Mouse (Mus musculus): ENCODE results near the gene Olfr339. TPM values are rescaled to one million over a fixed set of nuclear protein-coding genes. Genes with fewer than 3 reads are reported as not detected.
"Not testable (repeated sequence)": the region's sequence is repeated elsewhere in the genome, so short reads cannot be mapped to it uniquely, and the experiment has no call there.

The Olfr339 gene
- not detected in 2 replicates for polyA plus RNA-seq (2016; fragmentation: Nextera tagmentation; extraction: Ambion mirVana)

- H3K4me1 ChIP-seq = no peaks in the 10 kb centered on the region
Measured at GRCm38 (mm10) chr2:36418647-36419046, at the start of gene Olfr339. TSS of gene Olfr339 (plus strand) at chr2:36418947.

GRCm38 (mm10) chr2:36373219-36373618, 45.5 kb upstream of the Olfr339 start, which contains the start of gene Olfr338:
TSS of gene Olfr338 (plus strand) at chr2:36373519.
- Histone ChIP-seq H3K27ac (no peak within 1 kb of the TSS), H3K4me1 (no peaks in the 10 kb centered on the region), H3K36me3 (no peaks in the 10 kb centered on the region), H3K9me3 (peaks cover 3% of the 10 kb centered on the region; the same call in 1 of the 2 replicates), H3K4me3 (no peak within 1 kb of the TSS), H3K27me3 (no peaks in the 10 kb centered on the region), H3K9ac (no peak within 1 kb of the TSS), H3K4me2 (replicated peaks) (no peak within 1 kb of the TSS)
- no peak for ATAC-seq (ENCODE audit: insufficient number of reproducible peaks, insufficient read depth, low FRiP score, low TSS enrichment)

More at GRCm38 (mm10) chr2:36418647-36419046, at the start of gene Olfr339:
- H3K36me3 ChIP-seq = no peaks in the 10 kb centered on the region
- H3K27ac ChIP-seq = no peak within 1 kb of the TSS
- no peak within 1 kb of the TSS for H3K4me2 ChIP-seq (replicated peaks)
- no peak within 1 kb of the TSS for H3K4me3 ChIP-seq
- H3K27me3 ChIP-seq = no peaks in the 10 kb centered on the region
- WGBS = 80% methylated on average over 3 of the region's 3 CpGs
- H3K9me3 ChIP-seq = no peaks in the 10 kb centered on the region
- H3K9ac ChIP-seq = no peak within 1 kb of the TSS
- no peak for ATAC-seq (ENCODE audit: insufficient number of reproducible peaks, insufficient read depth, low FRiP score, low TSS enrichment)

GRCm38 (mm10) chr2:36415174-36415573, 3.6 kb upstream of the Olfr339 start:
- H3K4me2 ChIP-seq (replicated peaks); ATAC-seq (ENCODE audit: insufficient number of reproducible peaks, insufficient read depth, low FRiP score, low TSS enrichment); H3K27me3 ChIP-seq; H3K9ac ChIP-seq; H3K27ac ChIP-seq; H3K4me3 ChIP-seq; H3K4me1 ChIP-seq; H3K9me3 ChIP-seq; H3K36me3 ChIP-seq: not testable (repeated sequence)
- 83% methylated on average over 3 of the region's 3 CpGs for WGBS

GRCm38 (mm10) chr2:36415591-36415990, 3.2 kb upstream of the Olfr339 start:
- H3K27me3 ChIP-seq; H3K36me3 ChIP-seq; H3K9me3 ChIP-seq; H3K4me3 ChIP-seq; H3K4me1 ChIP-seq; ATAC-seq (ENCODE audit: insufficient number of reproducible peaks, insufficient read depth, low FRiP score, low TSS enrichment); H3K9ac ChIP-seq; H3K4me2 ChIP-seq (replicated peaks); H3K27ac ChIP-seq: not testable (repeated sequence)
- WGBS = 84% methylated on average over 7 of the region's 7 CpGs

- H3K4me2 ChIP-seq (replicated peaks) = no peak within 1 kb of the TSS
- no peak within 1 kb of the TSS for H3K27ac ChIP-seq
- 57% methylated on average over 1 of the region's 1 CpGs for WGBS
- H3K36me3 ChIP-seq = no peaks in the 10 kb centered on the region
- no peaks in the 10 kb centered on the region for H3K27me3 ChIP-seq
- ATAC-seq (ENCODE audit: insufficient number of reproducible peaks, insufficient read depth, low FRiP score, low TSS enrichment) = no peak
- no peaks in the 10 kb centered on the region for H3K9me3 ChIP-seq
- H3K4me3 ChIP-seq = no peak within 1 kb of the TSS
- H3K4me1 ChIP-seq = no peaks in the 10 kb centered on the region
- no peak within 1 kb of the TSS for H3K9ac ChIP-seq
Measured at GRCm38 (mm10) chr2:36452287-36452686, 33.5 kb downstream of the Olfr339 start, which contains the start of gene Olfr340. TSS of gene Olfr340 (plus strand) at chr2:36452587.

GRCm38 (mm10) chr2:36473634-36474033, 54.9 kb downstream of the Olfr339 start:
- no peak for ATAC-seq (ENCODE audit: insufficient number of reproducible peaks, insufficient read depth, low FRiP score, low TSS enrichment)
- Histone ChIP-seq H3K27ac (no peak overlapping the region), H3K4me1 (no peaks in the 10 kb centered on the region), H3K36me3 (no peaks in the 10 kb centered on the region), H3K27me3 (no peaks in the 10 kb centered on the region), H3K4me3 (no peak overlapping the region), H3K4me2 (replicated peaks) (no peak overlapping the region), H3K9me3 (peaks cover 15% of the 10 kb centered on the region; the same call in 1 of the 2 replicates), H3K9ac (no peak overlapping the region)

Other genes with a start within 250 kb of the Olfr339 start
- gene Ptgs1, start 188.5 kb upstream of the Olfr339 start, polyA plus RNA-seq (2016; fragmentation: Nextera tagmentation; extraction: Ambion mirVana) = 6.7 and 8.9 TPM in 2 replicates
- gene Olfr338, start 45.4 kb upstream of the Olfr339 start, polyA plus RNA-seq (2016; fragmentation: Nextera tagmentation; extraction: Ambion mirVana) = not detected in 2 replicates
- gene Olfr340, start 33.6 kb downstream of the Olfr339 start, polyA plus RNA-seq (2016; fragmentation: Nextera tagmentation; extraction: Ambion mirVana) = not detected in 2 replicates
- not detected in 2 replicates for gene Olfr341, start 63.5 kb downstream of the Olfr339 start, polyA plus RNA-seq (2016; fragmentation: Nextera tagmentation; extraction: Ambion mirVana)
- gene Olfr342, start 106.1 kb downstream of the Olfr339 start, polyA plus RNA-seq (2016; fragmentation: Nextera tagmentation; extraction: Ambion mirVana) = not detected in 2 replicates
- not detected in 2 replicates for gene Olfr344, start 147.7 kb downstream of the Olfr339 start, polyA plus RNA-seq (2016; fragmentation: Nextera tagmentation; extraction: Ambion mirVana)
- not detected in 2 replicates for gene Olfr345, start 221.1 kb downstream of the Olfr339 start, polyA plus RNA-seq (2016; fragmentation: Nextera tagmentation; extraction: Ambion mirVana)

Data from embryonic facial prominence, embryonic 12.5 days (tissue).